Mouse (Mus musculus) liver, postnatal 0 days (tissue): ENCODE results near the gene Chn2. TPM values are rescaled to one million over a fixed set of nuclear protein-coding genes. Genes with fewer than 3 reads are reported as not detected.

Experiments
- ATAC-seq: fragments of 200-750 bp; cut with Nextera tagmentation; 2 replicates; pipeline ENCODE4 v1.8.0; 2017; ENCODE audit warnings: mild to moderate bottlenecking, moderate library complexity
- DNase-seq: peaks from one replicate; pipeline ENCODE4 v3.0.0-alpha.2; 2016
- H3K27ac ChIP-seq: fragments of 300-500 bp; sonication (generic); 2 replicates; pipeline ENCODE4 v1.5.1; 2014; ENCODE audit warnings: antibody characterized with exemption, moderate library complexity, mild to moderate bottlenecking, low read depth
- H3K27me3 ChIP-seq: fragments of 300-500 bp; sonication (generic); 2 replicates; pipeline ENCODE4 v1.6.1; 2014; ENCODE audit warnings: low read length, control low read depth, mixed read lengths; ENCODE audit not compliant: insufficient read depth
- H3K36me3 ChIP-seq: fragments of 300-500 bp; sonication (generic); replicated peaks from 2 replicates; pipeline ENCODE4 v1.6.1; 2014; ENCODE audit warnings: mild to moderate bottlenecking, control low read depth, low read length, moderate library complexity, mixed read lengths; ENCODE audit not compliant: insufficient read depth
- H3K4me1 ChIP-seq: fragments of 300-500 bp; sonication (generic); 2 replicates; pipeline ENCODE4 v1.6.1; 2014; ENCODE audit warnings: antibody characterized with exemption, mild to moderate bottlenecking, control low read depth; ENCODE audit not compliant: insufficient read depth
- H3K4me2 ChIP-seq: fragments of 300-500 bp; sonication (generic); 2 replicates; pipeline ENCODE4 v1.6.1; 2014; ENCODE audit warnings: low read depth, mild to moderate bottlenecking, low read length, moderate library complexity, mixed read lengths
- H3K4me3 ChIP-seq: fragments of 300-500 bp; sonication (generic); 2 replicates; pipeline ENCODE4 v1.5.1; 2014; ENCODE audit warnings: low read depth, low read length
- H3K9ac ChIP-seq: fragments of 300-500 bp; sonication (generic); replicated peaks from 2 replicates; pipeline ENCODE4 v1.6.1; 2014; ENCODE audit warnings: mild to moderate bottlenecking, moderate library complexity
- H3K9me3 ChIP-seq: fragments of 300-500 bp; sonication (generic); 2 replicates; pipeline ENCODE4 v1.6.1; 2016; ENCODE audit warnings: mild to moderate bottlenecking, control low read depth, low read length, mixed read lengths
- CTCF ChIP-seq: sonication (generic); IDR thresholded peaks from 2 replicates; pipeline ENCODE4 v1.5.1; 2016; ENCODE audit warnings: antibody characterized with exemption, low read depth
- EP300 ChIP-seq: IDR thresholded peaks from 2 replicates; pipeline ENCODE4 v1.6.1; 2016; ENCODE audit warnings: antibody characterized with exemption, low read depth, mild to moderate bottlenecking
- WGBS: fragments of 180-500 bp; shearing (Covaris S2); extraction: QIAGEN DNeasy Blood & Tissue Kit; methylation state at CpG from one replicate; pipeline ENCODE4 v1.1.7; 2014; ENCODE audit not compliant: insufficient replicate concordance; 5-methylcytosine and 5-hydroxymethylcytosine counted together
- polyA plus RNA-seq: library from polyadenylated mRNA; unstranded; fragments of >200 nt; fragmentation: Nextera tagmentation; extraction: Ambion mirVana; gene quantifications from 2 replicates; pipeline ENCODE4 v1.2.1, GENCODE M21; 2015

Gene Chn2
- polyA plus RNA-seq, 1 experiment from 2014 or later: 10.8 TPM

GRCm38 (mm10) chr6:54148844-54149526, 109.6 kb downstream of the Chn2 start:
- DNase-seq: no peak
- 73% methylated on average over 6 of the region's 6 CpGs for WGBS
- no peak overlapping the region for H3K27ac ChIP-seq
- no peaks in the 10 kb centered on the region for H3K9me3 ChIP-seq
- no peaks in the 10 kb centered on the region for H3K36me3 ChIP-seq
- no peak for ATAC-seq
- no peak overlapping the region for H3K4me3 ChIP-seq
- H3K4me1 ChIP-seq: peaks cover 11% of the 10 kb centered on the region
- no peak overlapping the region for H3K9ac ChIP-seq
- TF ChIP-seq CTCF (no peak), EP300 (no peak)
- H3K27me3 ChIP-seq: no peaks in the 10 kb centered on the region
- no peak overlapping the region for H3K4me2 ChIP-seq

- no peak overlapping the region for H3K4me3 ChIP-seq
- no peaks in the 10 kb centered on the region for H3K36me3 ChIP-seq
- ATAC-seq: no peak
- H3K27ac ChIP-seq: no peak overlapping the region
- no peaks in the 10 kb centered on the region for H3K27me3 ChIP-seq
- no peak overlapping the region for H3K9ac ChIP-seq
- H3K9me3 ChIP-seq: no peaks in the 10 kb centered on the region
- no peak for DNase-seq
- H3K4me1 ChIP-seq: 0 out of 2 replicates have a peak, but pooled peaks cover 4% of the 10 kb centered on the region
- H3K4me2 ChIP-seq: no peak overlapping the region
- TF ChIP-seq CTCF: no peak
- no peak for TF ChIP-seq EP300
- 68% methylated on average over 5 of the region's 5 CpGs for WGBS
These were observed 111.5 kb downstream of the Chn2 start for GRCm38 (mm10) chr6:54150821-54151220.

GRCm38 (mm10) chr6:54151443-54152241, 112.3 kb downstream of the Chn2 start:
- Histone ChIP-seq H3K9ac (no peak overlapping the region), H3K27ac (no peak overlapping the region), H3K9me3 (no peaks in the 10 kb centered on the region), H3K4me1 (0 out of 2 replicates have a peak, but pooled peaks cover 4% of the 10 kb centered on the region), H3K4me3 (no peak overlapping the region), H3K4me2 (no peak overlapping the region), H3K27me3 (no peaks in the 10 kb centered on the region), H3K36me3 (no peaks in the 10 kb centered on the region)
- ATAC-seq: no peak
- no peak for TF ChIP-seq CTCF
- no peak for TF ChIP-seq EP300
- DNase-seq: no peak
- 59% methylated on average over 7 of the region's 7 CpGs for WGBS

GRCm38 (mm10) chr6:54157097-54157496, 117.7 kb downstream of the Chn2 start:
- Histone ChIP-seq H3K4me3 (no peak overlapping the region), H3K27me3 (no peaks in the 10 kb centered on the region), H3K9ac (no peak overlapping the region), H3K4me2 (no peak overlapping the region), H3K36me3 (no peaks in the 10 kb centered on the region), H3K4me1 (peaks cover 11% of the 10 kb centered on the region), H3K9me3 (no peaks in the 10 kb centered on the region), H3K27ac (no peak overlapping the region)
- TF ChIP-seq EP300 (no peak), CTCF (no peak)
- DNase-seq (no peak), ATAC-seq (no peak)
- 85% methylated on average over 2 of the region's 2 CpGs for WGBS

- no peak for ATAC-seq
- no peaks in the 10 kb centered on the region for H3K9me3 ChIP-seq
- no peaks in the 10 kb centered on the region for H3K36me3 ChIP-seq
- TF ChIP-seq EP300 (no peak), CTCF (no peak)
- peak overlapping the region; percentile 29; the same call in 1 of the 2 replicates for H3K27ac ChIP-seq
- H3K27me3 ChIP-seq: no peaks in the 10 kb centered on the region
- peaks cover 23% of the 10 kb centered on the region for H3K4me1 ChIP-seq
- H3K4me2 ChIP-seq: peak overlapping the region; percentile 45; the same call in 1 of the 2 replicates
- 3% methylated on average over 3 of the region's 3 CpGs for WGBS
- no peak for DNase-seq
- no peak overlapping the region; the same call in 1 of the 2 replicates for H3K9ac ChIP-seq
- no peak overlapping the region for H3K4me3 ChIP-seq
These were observed 119.0 kb downstream of the Chn2 start for GRCm38 (mm10) chr6:54158317-54158716.

- Histone ChIP-seq H3K4me2 (no peak overlapping the region), H3K36me3 (no peaks in the 10 kb centered on the region), H3K9ac (no peak overlapping the region), H3K27me3 (no peaks in the 10 kb centered on the region), H3K9me3 (no peaks in the 10 kb centered on the region), H3K4me3 (no peak overlapping the region), H3K4me1 (peaks cover 25% of the 10 kb centered on the region), H3K27ac (no peak overlapping the region)
- TF ChIP-seq EP300: no peak
- no peak for TF ChIP-seq CTCF
- DNase-seq: peak; percentile 17
- WGBS: 57% methylated on average over 3 of the region's 3 CpGs
- ATAC-seq: no peak
These were observed 121.3 kb downstream of the Chn2 start for GRCm38 (mm10) chr6:54160677-54161076.
